Mouse (Mus musculus): Measurements from ENCODE around the gene 3110082I17Rik. TPM values are rescaled to one million over a fixed set of nuclear protein-coding genes. Genes with fewer than 3 reads are reported as not detected.

Gene 3110082I17Rik
- total RNA-seq, 2 experiments from 2014 or later, result 16.3 to 17.9 TPM

GRCm38 (mm10) chr5:139449926-139450325 is 10.4 kb downstream of the 3110082I17Rik start:
- no peak for TF ChIP-seq CTCF (IDR thresholded peaks at IDR 0.05)
- H3K27ac ChIP-seq, result peak overlapping the region; percentile 32
- no peak for DNase-seq (ENCODE audit: extremely low spot score in 1 of 2, low spot score in 2 of 2)
- intact Hi-C loops (cut with DNase I), result loop anchor here (5.0 kb wide), 1 partner anchor 48 kb away; no protein-coding TSS in a partner anchor
- H3K4me3 ChIP-seq, result no peak overlapping the region

- Histone ChIP-seq H3K4me3 (no peak overlapping the region), H3K27ac (peak overlapping the region; percentile 32)
- intact Hi-C loops (cut with DNase I), result loop anchor here (5.0 kb wide), 1 partner anchor 47 kb away; no protein-coding TSS in a partner anchor
- no peak for DNase-seq (ENCODE audit: extremely low spot score in 1 of 2, low spot score in 2 of 2)
- no peak for TF ChIP-seq CTCF (IDR thresholded peaks at IDR 0.05)
Observed at GRCm38 (mm10) chr5:139449161-139449791, 11.1 kb downstream of the 3110082I17Rik start.

GRCm38 (mm10) chr5:139448025-139448424 is 12.3 kb downstream of the 3110082I17Rik start:
- Histone ChIP-seq H3K27ac (peak overlapping the region; percentile 69), H3K4me3 (no peak overlapping the region)
- intact Hi-C loops (cut with DNase I), result loop anchor here (5.0 kb wide), 1 partner anchor 46 kb away; no protein-coding TSS in a partner anchor
- no peak for TF ChIP-seq CTCF (IDR thresholded peaks at IDR 0.05)
- peak in 1 of 2 experiments; percentile 61 for DNase-seq (ENCODE audit: extremely low spot score in 1 of 2, low spot score in 2 of 2)

- H3K4me3 ChIP-seq, result no peak overlapping the region
- intact Hi-C loops (cut with DNase I), result loop anchor here (5.0 kb wide), 1 partner anchor 43 kb away; no protein-coding TSS in a partner anchor
- peak; percentile 38 for TF ChIP-seq CTCF (IDR thresholded peaks at IDR 0.05)
- no peak overlapping the region for H3K27ac ChIP-seq
- DNase-seq (ENCODE audit: extremely low spot score in 1 of 2, low spot score in 2 of 2), result no peak
Observed at GRCm38 (mm10) chr5:139445258-139445657, 15.1 kb downstream of the 3110082I17Rik start.

- intact Hi-C loops (cut with DNase I), result loop anchor here (1.0 kb wide), 1 partner anchor 18 kb away; no protein-coding TSS in a partner anchor
- peak overlapping the region; percentile 69 for H3K27ac ChIP-seq
Observed at GRCm38 (mm10) chr5:139442962-139443361, 17.4 kb downstream of the 3110082I17Rik start.

GRCm38 (mm10) chr5:139442428-139442827 is 17.9 kb downstream of the 3110082I17Rik start:
- DNase-seq (ENCODE audit: extremely low spot score in 1 of 2, low spot score in 2 of 2), result no peak
- no peak for TF ChIP-seq CTCF (IDR thresholded peaks at IDR 0.05)
- Histone ChIP-seq H3K4me3 (no peak overlapping the region), H3K27ac (peak overlapping the region; percentile 79)
- intact Hi-C loops (cut with DNase I), result no loop called here

More at GRCm38 (mm10) chr5:139442962-139443361, 17.4 kb downstream of the 3110082I17Rik start:
- TF ChIP-seq CTCF (IDR thresholded peaks at IDR 0.05), result no peak
- DNase-seq (ENCODE audit: extremely low spot score in 1 of 2, low spot score in 2 of 2), result no peak
- no peak overlapping the region for H3K4me3 ChIP-seq

- H3K4me3 ChIP-seq, result no peak overlapping the region
- peak overlapping the region; percentile 28; the same call in 1 of the 2 replicates for H3K27ac ChIP-seq
- TF ChIP-seq CTCF (IDR thresholded peaks at IDR 0.05), result no peak
- DNase-seq (ENCODE audit: extremely low spot score in 1 of 2, low spot score in 2 of 2), result no peak
- intact Hi-C loops (cut with DNase I), result no loop called here
Observed at GRCm38 (mm10) chr5:139441726-139442018, 18.7 kb downstream of the 3110082I17Rik start.

GRCm38 (mm10) chr5:139440926-139441725 is 19.2 kb downstream of the 3110082I17Rik start:
- Histone ChIP-seq H3K4me3 (no peak overlapping the region), H3K27ac (peak overlapping the region; percentile 73)
- TF ChIP-seq CTCF (IDR thresholded peaks at IDR 0.05), result no peak
- DNase-seq (ENCODE audit: extremely low spot score in 1 of 2, low spot score in 2 of 2), result no peak
- intact Hi-C loops (cut with DNase I), result no loop called here

GRCm38 (mm10) chr5:139440451-139440850 is 19.9 kb downstream of the 3110082I17Rik start:
- H3K4me3 ChIP-seq, result no peak overlapping the region
- DNase-seq (ENCODE audit: extremely low spot score in 1 of 2, low spot score in 2 of 2), result no peak
- peak overlapping the region; percentile 73 for H3K27ac ChIP-seq
- intact Hi-C loops (cut with DNase I), result no loop called here
- TF ChIP-seq CTCF (IDR thresholded peaks at IDR 0.05), result no peak

- Histone ChIP-seq H3K4me3 (no peak overlapping the region), H3K27ac (peak overlapping the region; percentile 4; the same call in 1 of the 2 replicates)
- intact Hi-C loops (cut with DNase I), result no loop called here
- TF ChIP-seq CTCF (IDR thresholded peaks at IDR 0.05), result no peak
- DNase-seq (ENCODE audit: extremely low spot score in 1 of 2, low spot score in 2 of 2), result no peak
Observed at GRCm38 (mm10) chr5:139438440-139438839, 21.9 kb downstream of the 3110082I17Rik start.

- no peak for DNase-seq (ENCODE audit: extremely low spot score in 1 of 2, low spot score in 2 of 2)
- Histone ChIP-seq H3K4me3 (no peak overlapping the region), H3K27ac (peak overlapping the region; percentile 4)
- no peak for TF ChIP-seq CTCF (IDR thresholded peaks at IDR 0.05)
- intact Hi-C loops (cut with DNase I), result no loop called here
Observed at GRCm38 (mm10) chr5:139437769-139438168, 22.6 kb downstream of the 3110082I17Rik start.

GRCm38 (mm10) chr5:139434940-139435339 is 25.4 kb downstream of the 3110082I17Rik start:
- Histone ChIP-seq H3K27ac (peak overlapping the region; percentile 73), H3K4me3 (no peak overlapping the region)
- intact Hi-C loops (cut with DNase I), result no loop called here
- TF ChIP-seq CTCF (IDR thresholded peaks at IDR 0.05), result no peak
- peak; percentile 57 to 70 for DNase-seq (ENCODE audit: extremely low spot score in 1 of 2, low spot score in 2 of 2)

Measured in left cerebral cortex, adult 2 months (tissue).